Mouse (Mus musculus): ENCODE results near the gene Nus1. TPM values are rescaled to one million over a fixed set of nuclear protein-coding genes. Genes with fewer than 3 reads are reported as not detected.

The Nus1 gene
- polyA plus RNA-seq, 1 experiment from 2014 or later = 14.9 TPM

Other genes with a start within 250 kb of the Nus1 start
- gene Ros1, start 222.3 kb upstream of the Nus1 start, polyA plus RNA-seq (2016; fragmentation: Nextera tagmentation; extraction: Ambion mirVana) = not detected in 2 replicates
- 27.8 and 28.3 TPM in 2 replicates for gene Dcbld1, start 183.9 kb upstream of the Nus1 start, polyA plus RNA-seq (2016; fragmentation: Nextera tagmentation; extraction: Ambion mirVana)
- not detected in 2 replicates for gene Gm26741, start 58.8 kb upstream of the Nus1 start, polyA plus RNA-seq (2016; fragmentation: Nextera tagmentation; extraction: Ambion mirVana)
- 15.3 and 19.2 TPM in 2 replicates for gene Gopc, start 35.4 kb upstream of the Nus1 start, polyA plus RNA-seq (2016; fragmentation: Nextera tagmentation; extraction: Ambion mirVana)
- gene Nepn, start 28.6 kb upstream of the Nus1 start, polyA plus RNA-seq (2016; fragmentation: Nextera tagmentation; extraction: Ambion mirVana) = not detected in 2 replicates

Data from limb, embryonic 10.5 days (tissue).